Mouse (Mus musculus) heart, postnatal 0 days (tissue): ENCODE data around the gene Trim23. TPM values are rescaled to one million over a fixed set of nuclear protein-coding genes. Genes with fewer than 3 reads are reported as not detected.

Experiments used
- ATAC-seq: fragments of 200-750 bp; cut with Nextera tagmentation; 2 replicates; pipeline ENCODE4 v1.8.0; 2017; ENCODE audit warnings: low read depth, moderate number of reproducible peaks, moderate library complexity; ENCODE audit not compliant: insufficient read depth
- DNase-seq: peaks from one replicate; pipeline ENCODE4 v3.0.0-alpha.2; 2016; ENCODE audit warnings: low spot score
- H3K27ac ChIP-seq: fragments of 300-500 bp; sonication (generic); 2 replicates; pipeline ENCODE4 v1.5.1; 2014; ENCODE audit warnings: low read depth, mild to moderate bottlenecking
- H3K27me3 ChIP-seq: fragments of 300-500 bp; sonication (generic); 2 replicates; pipeline ENCODE4 v1.6.1; 2014; ENCODE audit warnings: low read length, mixed read lengths; ENCODE audit not compliant: control insufficient read depth, insufficient read depth
- H3K36me3 ChIP-seq: fragments of 300-500 bp; sonication (generic); replicated peaks from 2 replicates; pipeline ENCODE4 v1.6.1; 2014; ENCODE audit warnings: low read length, mixed read lengths; ENCODE audit not compliant: control insufficient read depth, insufficient read depth
- H3K4me1 ChIP-seq: fragments of 300-500 bp; sonication (generic); 2 replicates; pipeline ENCODE4 v1.6.1; 2014; ENCODE audit warnings: antibody characterized with exemption; ENCODE audit not compliant: control insufficient read depth, insufficient read depth
- H3K4me2 ChIP-seq: fragments of 300-500 bp; sonication (generic); 2 replicates; pipeline ENCODE4 v1.6.1; 2014; ENCODE audit warnings: low read depth, mild to moderate bottlenecking, low read length, moderate library complexity
- H3K4me3 ChIP-seq: fragments of 300-500 bp; sonication (generic); 2 replicates; pipeline ENCODE4 v1.5.1; 2014; ENCODE audit warnings: low read depth, low read length
- H3K9ac ChIP-seq: fragments of 300-500 bp; sonication (generic); replicated peaks from 2 replicates; pipeline ENCODE4 v1.6.1; 2014; ENCODE audit warnings: low read depth, low read length, mixed read lengths
- H3K9me3 ChIP-seq: fragments of 300-500 bp; sonication (generic); replicated peaks from 2 replicates; pipeline ENCODE4 v1.6.1; 2016; ENCODE audit warnings: low read length; ENCODE audit not compliant: control insufficient read depth
- CTCF ChIP-seq: IDR thresholded peaks from 2 replicates; pipeline ENCODE4 v1.5.1; 2016; ENCODE audit warnings: antibody characterized with exemption, control low read depth, low read depth
- EP300 ChIP-seq: IDR thresholded peaks from 2 replicates; pipeline ENCODE4 v1.6.1; 2016; ENCODE audit warnings: antibody characterized with exemption, low read depth
- WGBS: fragments of 180-500 bp; shearing (Covaris S2); extraction: QIAGEN DNeasy Blood & Tissue Kit; methylation state at CpG from one replicate; pipeline ENCODE4 v1.1.7; 2014; 5-methylcytosine and 5-hydroxymethylcytosine counted together
- polyA plus RNA-seq: library from polyadenylated mRNA; unstranded; fragments of >200 nt; fragmentation: Nextera tagmentation; extraction: Ambion mirVana; gene quantifications from 2 replicates; pipeline ENCODE4 v1.2.1, GENCODE M21; 2015
- total RNA-seq: library from RNA; depleted of rRNA; stranded (reverse); fragments of >200 nt; gene quantifications from 2 replicates; pipeline ENCODE4 v1.2.3, GENCODE M21; 2014; ENCODE audit warnings: low replicate concordance; rRNA removed

Trim23 gene
- total RNA-seq (16.8 and 20.6 TPM in 2 replicates), polyA plus RNA-seq (13.2 and 14.3 TPM in 2 replicates)

GRCm38 (mm10) chr13:104178650-104179121 is at the start of gene Trim23:
TSS of gene Trim23 (plus strand) at chr13:104178797.
- under 1% methylated on average over 38 of the region's 38 CpGs for WGBS
- peak; percentile 100 for ATAC-seq
- H3K27me3 ChIP-seq, result no peaks in the 10 kb centered on the region

GRCm38 (mm10) chr13:104132561-104132960 is 46.0 kb upstream of the Trim23 start:
- Histone ChIP-seq H3K9ac (no peak overlapping the region), H3K4me2 (no peak overlapping the region), H3K36me3 (no peaks in the 10 kb centered on the region; the same call in 1 of the 2 replicates), H3K27ac (no peak overlapping the region), H3K27me3 (no peaks in the 10 kb centered on the region), H3K4me3 (no peak overlapping the region), H3K4me1 (no peaks in the 10 kb centered on the region), H3K9me3 (no peaks in the 10 kb centered on the region)
- no peak for DNase-seq
- TF ChIP-seq EP300 (no peak), CTCF (no peak)
- no peak for ATAC-seq
- WGBS, result 93% methylated on average over 2 of the region's 2 CpGs

More at GRCm38 (mm10) chr13:104178650-104179121, at the start of gene Trim23:
- peaks cover 14% of the 10 kb centered on the region for H3K4me1 ChIP-seq
- peak within 1 kb of the TSS; percentile 87 for H3K27ac ChIP-seq
- TF ChIP-seq CTCF (peak; percentile 32), EP300 (no peak)
- DNase-seq, result peak; percentile 99
- peaks cover 19% of the 10 kb centered on the region; the same call in 1 of the 2 replicates for H3K36me3 ChIP-seq
- H3K4me2 ChIP-seq, result peak within 1 kb of the TSS; percentile 94
- H3K9ac ChIP-seq, result peak within 1 kb of the TSS; percentile 88
- no peaks in the 10 kb centered on the region for H3K9me3 ChIP-seq
- H3K4me3 ChIP-seq, result peak within 1 kb of the TSS; percentile 98

GRCm38 (mm10) chr13:104134510-104135085 is 44.0 kb upstream of the Trim23 start:
- ATAC-seq, result no peak
- no peak overlapping the region for H3K27ac ChIP-seq

GRCm38 (mm10) chr13:104139369-104140209 is 39.0 kb upstream of the Trim23 start:
- Histone ChIP-seq H3K36me3 (peaks cover 19% of the 10 kb centered on the region), H3K4me1 (no peaks in the 10 kb centered on the region), H3K27me3 (no peaks in the 10 kb centered on the region), H3K9me3 (no peaks in the 10 kb centered on the region), H3K27ac (no peak overlapping the region), H3K4me2 (peak overlapping the region; percentile 35), H3K4me3 (no peak overlapping the region), H3K9ac (no peak overlapping the region)
- ATAC-seq (no peak; the same call in 1 of the 2 replicates), DNase-seq (peak; percentile 66)
- WGBS, result 39% methylated on average over 13 of the region's 13 CpGs
- TF ChIP-seq CTCF (peak; percentile 81), EP300 (no peak)

More at GRCm38 (mm10) chr13:104134510-104135085, 44.0 kb upstream of the Trim23 start:
- Histone ChIP-seq H3K4me2 (no peak overlapping the region), H3K27me3 (no peaks in the 10 kb centered on the region), H3K4me3 (no peak overlapping the region), H3K9me3 (no peaks in the 10 kb centered on the region), H3K9ac (no peak overlapping the region), H3K4me1 (no peaks in the 10 kb centered on the region), H3K36me3 (no peaks in the 10 kb centered on the region; the same call in 1 of the 2 replicates)
- no peak for DNase-seq
- 83% methylated on average over 4 of the region's 4 CpGs for WGBS
- TF ChIP-seq EP300 (no peak), CTCF (no peak)

- 78% methylated on average over 9 of the region's 9 CpGs for whole genome bisulfite sequencing
- no peak for TF ChIP-seq CTCF
- no peak for TF ChIP-seq EP300
These were observed 33.7 kb upstream of the Trim23 start for GRCm38 (mm10) chr13:104144871-104145270.

More at GRCm38 (mm10) chr13:104144871-104145270, 33.7 kb upstream of the Trim23 start:
- Histone ChIP-seq H3K4me3 (no peak overlapping the region), H3K4me2 (no peak overlapping the region), H3K27ac (no peak overlapping the region), H3K4me1 (no peaks in the 10 kb centered on the region), H3K27me3 (no peaks in the 10 kb centered on the region), H3K9ac (no peak overlapping the region), H3K9me3 (no peaks in the 10 kb centered on the region), H3K36me3 (peaks cover 65% of the 10 kb centered on the region)
- ATAC-seq, result no peak
- no peak for DNase-seq
